Mouse (Mus musculus) intestine, postnatal 0 days (tissue): ENCODE results near the gene Erbb2. TPM values are rescaled to one million over a fixed set of nuclear protein-coding genes. Genes with fewer than 3 reads are reported as not detected.

ENCODE experiments used
- ATAC-seq: fragments of 200-750 bp; cut with Nextera tagmentation; 2 replicates; pipeline ENCODE4 v1.8.0; 2017; ENCODE audit warnings: mild to moderate bottlenecking, moderate TSS enrichment, moderate library complexity
- H3K27ac ChIP-seq: fragments of 300-500 bp; sonication (generic); 2 replicates; pipeline ENCODE4 v1.5.1; 2014; ENCODE audit warnings: mild to moderate bottlenecking, low read depth, low read length, moderate library complexity
- H3K27me3 ChIP-seq: fragments of 300-500 bp; sonication (generic); replicated peaks from 2 replicates; pipeline ENCODE4 v1.6.1; 2014; ENCODE audit warnings: low read length, mixed read lengths; ENCODE audit not compliant: control insufficient read depth, insufficient read depth
- H3K36me3 ChIP-seq: fragments of 300-500 bp; sonication (generic); 2 replicates; pipeline ENCODE4 v1.6.1; 2014; ENCODE audit warnings: mild to moderate bottlenecking, moderate library complexity; ENCODE audit not compliant: control insufficient read depth, insufficient read depth
- H3K4me1 ChIP-seq: fragments of 300-500 bp; sonication (generic); replicated peaks from 2 replicates; pipeline ENCODE4 v1.6.1; 2014; ENCODE audit warnings: antibody characterized with exemption, low read length, mixed read lengths; ENCODE audit not compliant: control insufficient read depth, insufficient read depth
- H3K4me2 ChIP-seq: fragments of 300-500 bp; sonication (generic); replicated peaks from 2 replicates; pipeline ENCODE4 v1.6.1; 2014; ENCODE audit warnings: low read depth, mild to moderate bottlenecking, moderate library complexity
- H3K4me3 ChIP-seq: fragments of 300-500 bp; sonication (generic); 2 replicates; pipeline ENCODE4 v1.5.1; 2014; ENCODE audit warnings: low read depth, low read length
- H3K9ac ChIP-seq: fragments of 300-500 bp; sonication (generic); 2 replicates; pipeline ENCODE4 v1.6.1; 2014; ENCODE audit warnings: mild to moderate bottlenecking, low read depth, low read length
- H3K9me3 ChIP-seq: fragments of 300-500 bp; sonication (generic); 2 replicates; pipeline ENCODE4 v1.6.1; 2016; ENCODE audit warnings: mixed run types; ENCODE audit not compliant: control insufficient read depth
- CTCF ChIP-seq: sonication (generic); IDR thresholded peaks from 2 replicates; pipeline ENCODE4 v1.5.1; 2016; ENCODE audit warnings: low read depth, mild to moderate bottlenecking, control low read depth, antibody characterized with exemption, moderate library complexity
- WGBS: fragments of 180-500 bp; shearing (Covaris S2); extraction: QIAGEN DNeasy Blood & Tissue Kit; methylation state at CpG from one replicate; pipeline ENCODE4 v1.1.7; 2014; 5-methylcytosine and 5-hydroxymethylcytosine counted together
- polyA plus RNA-seq: library from polyadenylated mRNA; unstranded; fragments of >200 nt; fragmentation: Nextera tagmentation; extraction: Ambion mirVana; gene quantifications from 2 replicates; pipeline ENCODE4 v1.2.1, GENCODE M21; 2015

Erbb2 gene
- polyA plus RNA-seq, 1 experiment from 2014 or later: 19.4 TPM

DNA sequence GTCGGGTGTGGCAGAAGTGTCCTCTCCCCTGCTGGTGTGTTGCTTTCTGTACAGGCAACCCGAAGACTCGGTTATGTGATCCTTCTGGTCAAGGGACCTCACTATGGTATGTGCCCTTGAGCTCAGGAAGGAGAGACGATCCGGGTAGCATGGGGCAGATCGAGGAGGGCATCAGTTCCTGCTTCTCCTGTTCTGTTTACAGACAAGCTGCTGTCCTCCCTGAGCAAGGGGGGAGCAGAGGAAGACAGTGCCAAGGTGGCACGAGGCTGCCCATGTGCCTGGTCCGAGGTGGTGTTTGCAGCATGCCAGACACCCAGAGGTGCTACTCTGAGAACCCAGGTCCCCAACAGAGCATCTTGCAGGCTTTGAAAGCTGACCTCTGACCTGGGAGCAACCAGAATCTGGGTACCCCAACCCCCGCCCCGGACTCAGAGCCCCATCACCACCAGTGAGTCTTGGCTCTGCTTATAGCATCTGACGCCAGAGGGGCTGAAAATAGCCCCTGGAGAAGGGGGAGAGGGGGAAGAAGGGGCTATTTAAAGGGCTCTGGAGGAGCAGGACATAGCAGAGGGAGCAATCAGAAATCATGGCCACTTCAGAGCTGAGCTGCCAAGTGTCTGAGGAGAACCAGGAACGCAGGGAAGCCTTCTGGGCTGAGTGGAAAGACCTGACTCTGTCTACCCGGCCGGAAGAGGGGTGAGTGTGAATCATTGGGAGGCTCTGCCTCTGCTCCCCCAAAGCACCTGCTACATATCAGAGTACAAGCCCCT is 28.8 kb upstream of the Erbb2 start, which contains the start of gene Tcap:
Gene Tcap, plus strand, starts transcription at position 551 of the 770 bp plus-strand sequence.
- 61% methylated on average over 14 of the region's 14 CpGs for WGBS
- TF ChIP-seq CTCF: 0 out of 2 replicates have a peak, but pooled peaks have one; percentile 2
- H3K4me3 ChIP-seq: no peak within 1 kb of the TSS
- no peak for ATAC-seq
- peaks cover 18% of the 10 kb centered on the region; the same call in 1 of the 2 replicates for H3K27me3 ChIP-seq
- H3K4me2 ChIP-seq: no peak within 1 kb of the TSS
- no peak within 1 kb of the TSS for H3K27ac ChIP-seq
- peaks cover 29% of the 10 kb centered on the region for H3K36me3 ChIP-seq
- no peaks in the 10 kb centered on the region for H3K9me3 ChIP-seq
- H3K9ac ChIP-seq: no peak within 1 kb of the TSS
- H3K4me1 ChIP-seq: no peaks in the 10 kb centered on the region

DNA sequence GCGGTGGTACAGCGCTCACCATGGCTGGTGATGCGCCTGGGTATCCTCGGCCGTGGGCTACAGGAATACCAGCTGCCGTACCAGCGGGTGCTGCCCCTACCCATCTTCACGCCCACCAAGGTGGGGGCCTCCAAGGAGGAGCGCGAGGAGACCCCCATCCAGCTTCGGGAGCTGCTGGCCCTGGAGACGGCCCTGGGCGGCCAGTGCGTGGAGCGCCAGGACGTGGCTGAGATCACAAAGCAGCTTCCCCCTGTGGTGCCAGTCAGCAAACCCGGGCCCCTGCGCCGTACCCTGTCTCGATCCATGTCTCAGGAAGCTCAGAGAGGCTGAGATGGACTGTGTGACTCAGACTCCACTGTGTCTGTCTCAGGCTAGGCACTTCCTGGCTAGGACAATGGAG is 28.1 kb upstream of the Erbb2 start:
- no peak overlapping the region for H3K9ac ChIP-seq
- 83% methylated on average over 20 of the region's 20 CpGs for WGBS
- H3K27me3 ChIP-seq: peaks cover 18% of the 10 kb centered on the region; the same call in 1 of the 2 replicates
- no peak overlapping the region for H3K4me3 ChIP-seq
- no peak overlapping the region for H3K4me2 ChIP-seq
- no peak for ATAC-seq
- TF ChIP-seq CTCF: no peak
- no peaks in the 10 kb centered on the region for H3K4me1 ChIP-seq
- H3K27ac ChIP-seq: no peak overlapping the region
- peaks cover 21% of the 10 kb centered on the region for H3K36me3 ChIP-seq
- H3K9me3 ChIP-seq: no peaks in the 10 kb centered on the region

DNA sequence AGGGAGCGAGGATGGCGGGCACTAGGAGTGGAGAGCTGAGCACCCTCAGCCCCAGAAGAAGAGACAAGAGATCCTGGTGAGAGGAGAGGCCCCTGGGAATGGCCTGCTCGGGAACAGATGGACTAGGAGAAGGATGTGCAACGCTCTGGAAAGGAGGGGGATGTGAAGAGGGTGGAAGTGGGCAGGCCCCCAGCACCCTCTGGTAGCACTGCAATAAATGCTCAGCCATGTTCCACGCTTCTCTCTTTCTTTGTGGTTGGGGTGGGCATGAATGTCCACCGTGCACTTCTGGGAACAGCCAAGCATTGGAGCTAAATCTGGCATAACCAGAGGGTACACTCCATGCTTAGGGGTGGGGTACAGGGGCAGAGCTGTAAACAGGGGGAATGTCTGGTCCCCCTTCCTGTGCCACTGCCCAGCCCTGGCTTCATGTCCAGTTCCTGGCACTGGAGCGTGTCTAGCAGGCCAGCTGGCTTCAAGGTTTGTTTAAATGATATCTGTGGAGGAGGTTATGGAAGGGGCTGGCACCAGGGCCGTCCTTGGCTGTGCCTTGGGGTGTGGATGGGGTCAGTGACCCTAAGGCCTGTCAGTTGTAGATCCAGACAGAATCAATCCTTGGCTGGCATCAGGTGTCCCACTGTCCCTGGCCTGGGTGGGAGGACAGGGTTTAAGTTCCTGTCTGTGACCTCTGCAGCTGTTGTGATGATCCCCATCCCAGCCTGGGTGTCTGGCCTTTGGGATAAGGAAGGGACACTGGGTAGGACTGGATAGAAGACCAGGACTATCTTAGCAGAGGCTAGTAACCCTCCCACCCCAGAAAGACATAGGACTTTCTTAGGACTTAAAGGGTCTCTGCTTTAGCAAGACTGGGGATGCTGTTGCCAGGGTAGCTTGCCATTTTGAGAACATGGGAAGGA is 27.3 kb upstream of the Erbb2 start:
- TF ChIP-seq CTCF: no peak
- no peak for ATAC-seq
- Histone ChIP-seq H3K27me3 (peaks cover 18% of the 10 kb centered on the region; the same call in 1 of the 2 replicates), H3K4me1 (no peaks in the 10 kb centered on the region), H3K9me3 (no peaks in the 10 kb centered on the region), H3K9ac (no peak overlapping the region), H3K4me3 (no peak overlapping the region), H3K36me3 (peaks cover 14% of the 10 kb centered on the region), H3K4me2 (no peak overlapping the region), H3K27ac (no peak overlapping the region)
- WGBS: 72% methylated on average over 8 of the region's 8 CpGs

DNA sequence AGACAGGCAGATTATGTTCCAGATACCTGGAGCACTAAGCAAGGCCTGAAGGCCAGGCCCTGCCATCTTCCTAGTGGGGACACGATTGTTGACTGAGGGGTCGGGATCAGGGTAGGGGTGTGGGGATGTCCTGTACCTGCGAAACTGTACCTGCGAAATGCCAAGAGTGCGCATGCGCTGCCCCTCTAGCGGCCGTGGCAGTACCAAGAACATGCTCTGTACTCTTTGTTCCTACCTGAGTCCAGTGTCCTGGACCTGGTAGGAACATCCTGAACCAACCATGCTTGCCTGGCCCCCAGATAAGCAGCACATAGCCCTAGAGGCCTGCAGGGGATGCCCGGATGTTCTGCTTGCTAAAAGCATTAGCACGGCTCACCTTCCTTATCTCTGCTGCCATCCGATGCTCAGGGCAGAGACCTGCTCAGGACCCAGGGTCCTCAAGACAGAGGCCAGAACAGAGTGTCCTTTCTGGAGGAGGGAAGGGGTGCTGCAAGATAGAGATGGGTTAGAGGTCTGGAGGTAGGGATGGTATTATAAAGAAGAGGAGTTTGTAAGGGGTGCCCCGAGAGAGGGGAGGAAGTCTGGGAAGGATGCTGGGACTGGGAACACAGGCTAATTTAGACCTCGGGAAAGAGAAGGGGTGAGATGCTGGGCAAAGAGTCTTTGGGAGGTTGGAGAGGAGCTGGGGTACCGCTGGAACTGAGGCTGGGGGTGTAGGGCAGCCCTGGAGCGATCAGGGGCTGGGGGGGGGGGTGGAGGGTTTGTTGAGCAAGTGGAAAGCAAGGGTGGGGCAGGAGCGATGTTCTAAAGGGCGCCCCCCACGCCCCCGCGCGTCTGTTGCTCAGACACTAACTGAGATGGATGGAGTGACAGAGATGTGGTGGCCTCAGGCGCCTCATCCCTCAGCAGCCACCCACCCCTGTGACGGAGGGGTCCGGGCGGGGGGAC is 26.4 kb upstream of the Erbb2 start, which contains the start of gene Pnmt:
Gene Pnmt, plus strand, starts transcription at position 813 of the 948 bp plus-strand sequence.
- no peak for TF ChIP-seq CTCF
- ATAC-seq: no peak
- H3K4me1 ChIP-seq: no peaks in the 10 kb centered on the region
- no peak within 1 kb of the TSS for H3K4me2 ChIP-seq
- peaks cover 18% of the 10 kb centered on the region; the same call in 1 of the 2 replicates for H3K27me3 ChIP-seq
- H3K9me3 ChIP-seq: no peaks in the 10 kb centered on the region
- H3K4me3 ChIP-seq: no peak within 1 kb of the TSS
- H3K36me3 ChIP-seq: peaks cover 4% of the 10 kb centered on the region; the same call in 1 of the 2 replicates
- WGBS: 50% methylated on average over 25 of the region's 25 CpGs
- H3K27ac ChIP-seq: no peak within 1 kb of the TSS
- no peak within 1 kb of the TSS for H3K9ac ChIP-seq

DNA sequence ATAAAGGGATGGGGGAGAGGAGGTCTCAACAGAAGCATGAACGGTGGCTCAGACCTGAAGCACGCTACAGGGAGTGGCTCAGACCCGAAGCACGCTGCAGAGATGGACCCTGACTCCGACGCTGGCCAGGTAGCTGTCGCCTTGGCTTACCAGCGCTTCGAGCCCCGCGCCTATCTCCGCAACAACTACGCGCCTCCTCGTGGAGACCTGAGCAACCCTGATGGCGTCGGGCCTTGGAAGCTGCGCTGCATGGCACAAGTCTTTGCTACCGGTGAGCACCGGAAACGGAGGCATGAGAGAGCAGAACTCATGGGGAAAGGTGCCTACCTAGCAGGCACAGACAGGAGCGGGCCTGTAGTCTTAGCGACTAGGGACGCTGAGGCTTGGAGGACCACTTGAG is 25.7 kb upstream of the Erbb2 start:
- whole genome bisulfite sequencing: 10% methylated on average over 24 of the region's 24 CpGs
- Histone ChIP-seq H3K27ac (no peak overlapping the region), H3K4me3 (no peak overlapping the region), H3K9ac (no peak overlapping the region), H3K4me1 (no peaks in the 10 kb centered on the region), H3K36me3 (peaks cover 3% of the 10 kb centered on the region; the same call in 1 of the 2 replicates), H3K27me3 (peaks cover 18% of the 10 kb centered on the region; the same call in 1 of the 2 replicates), H3K9me3 (no peaks in the 10 kb centered on the region), H3K4me2 (no peak overlapping the region)
- no peak for ATAC-seq
- peak; percentile 46 for TF ChIP-seq CTCF
